Mouse (Mus musculus) urinary bladder, postnatal 36 days (tissue): ENCODE measurements at regions not wholly inside any gene's neighbourhood (a gene's known extent, or its start where the extent isn't known, plus 50 kb on each side); places are given as distances from the start of the nearest gene placed in this dataset.

ENCODE experiments used
- DNase-seq, 2 experiments: peaks; one replicate each; pipeline ENCODE4 v3.0.0; 2022; ENCODE audit warnings: low spot score in 2 of 2, mixed read lengths in 1 of 2

DNA sequence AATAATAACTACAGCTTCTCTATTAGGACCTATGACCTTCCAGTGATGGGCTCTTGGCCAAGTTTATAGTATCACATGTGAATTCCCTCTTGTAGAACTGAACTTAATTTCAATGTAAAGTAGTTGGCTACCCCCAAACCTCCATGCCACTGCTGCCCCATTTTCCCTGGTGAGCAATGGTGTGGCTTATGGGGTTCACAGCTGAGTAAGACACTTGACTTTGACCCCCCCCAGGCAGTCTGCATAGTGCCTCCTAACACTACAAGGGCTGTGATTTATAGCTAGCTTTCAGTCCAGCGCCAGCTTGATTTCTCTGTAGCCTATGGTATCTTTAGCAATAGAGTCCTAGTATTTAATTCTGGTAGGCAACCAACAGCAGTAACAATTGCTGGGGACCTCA, 113.1 kb downstream of the Mis18a start:
- DNase-seq, result no peak

DNA sequence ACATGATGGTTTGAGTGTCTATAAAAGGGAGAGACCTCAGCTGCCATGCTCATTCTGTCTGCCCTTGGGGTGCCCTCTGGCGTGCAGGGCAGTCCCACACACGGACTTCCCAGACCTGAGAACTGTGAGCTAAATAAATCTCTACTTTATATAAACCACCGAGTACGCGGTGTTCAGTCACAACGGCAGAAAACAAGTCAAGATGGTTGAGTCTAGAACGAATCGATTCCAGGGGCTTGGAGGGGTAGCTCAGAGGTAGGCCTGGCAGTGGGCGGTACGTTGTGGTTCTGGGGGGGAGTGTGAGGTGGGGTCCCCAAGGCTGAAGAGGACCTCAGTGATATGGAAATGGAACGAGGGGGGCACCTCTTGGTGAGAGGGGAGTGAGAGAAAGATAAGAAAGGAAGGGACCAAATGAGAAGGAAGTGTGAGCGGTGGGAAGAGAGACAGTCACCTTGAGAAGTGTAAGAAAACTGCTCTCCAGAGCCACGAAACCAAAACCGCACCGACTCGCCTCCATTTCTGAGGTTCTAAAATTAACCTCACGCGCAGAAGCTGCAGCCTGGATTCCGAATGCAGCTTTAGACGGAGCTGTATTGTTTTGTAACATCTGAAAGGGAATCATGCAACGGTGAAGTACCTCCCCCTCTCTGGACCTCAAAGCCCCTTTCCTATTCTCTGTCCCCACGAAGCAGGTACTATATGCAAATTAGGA, 117.0 kb downstream of the Mis18a start:
- DNase-seq, result no peak

DNA sequence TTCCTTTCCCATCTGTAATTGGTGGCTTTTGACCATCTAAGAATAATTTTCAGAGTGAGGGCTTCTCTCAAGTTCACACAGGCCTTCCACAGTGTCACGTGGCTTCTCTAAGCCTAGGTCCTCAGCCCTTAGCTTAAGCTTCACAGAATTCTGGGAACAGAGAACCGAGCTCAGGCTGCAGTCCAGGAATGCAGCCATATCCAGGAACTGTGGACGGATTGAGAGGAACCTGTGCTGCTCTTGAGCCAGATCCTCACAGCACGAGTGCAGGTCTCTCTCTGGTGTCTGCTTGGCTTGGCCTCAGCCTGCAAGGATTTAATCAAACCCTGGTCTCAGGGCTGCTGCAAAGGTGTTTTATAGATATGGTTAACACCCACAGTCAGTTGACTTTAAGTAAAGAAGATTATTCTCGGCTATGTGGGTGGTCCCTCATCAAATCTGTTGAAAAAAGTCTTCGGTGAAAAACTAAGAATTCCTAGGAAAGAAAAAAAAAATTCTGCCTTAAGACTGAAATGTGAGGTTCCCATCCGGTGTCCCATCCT, 127.8 kb downstream of the Mis18a start:
- DNase-seq, result no peak

DNA sequence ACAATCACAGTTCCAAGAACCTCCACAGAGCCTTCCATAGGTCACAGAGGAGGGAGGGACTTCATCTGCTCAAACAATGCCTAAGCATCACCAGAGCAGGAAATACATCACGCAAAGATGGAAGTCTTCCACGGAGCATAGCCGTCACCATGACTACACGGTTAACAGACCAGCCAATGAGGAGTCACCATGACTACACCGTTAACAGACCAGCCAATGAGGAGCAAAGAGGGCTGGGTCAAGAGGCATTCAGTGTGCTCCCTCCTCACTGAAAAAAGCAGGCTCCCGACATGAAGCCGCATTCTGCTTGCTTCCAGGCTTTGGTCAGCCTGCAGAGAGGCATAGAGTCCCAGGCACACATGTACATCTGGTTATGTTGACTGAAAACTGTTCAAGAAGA, 128.5 kb downstream of the Mis18a start:
- DNase-seq, result no peak

DNA sequence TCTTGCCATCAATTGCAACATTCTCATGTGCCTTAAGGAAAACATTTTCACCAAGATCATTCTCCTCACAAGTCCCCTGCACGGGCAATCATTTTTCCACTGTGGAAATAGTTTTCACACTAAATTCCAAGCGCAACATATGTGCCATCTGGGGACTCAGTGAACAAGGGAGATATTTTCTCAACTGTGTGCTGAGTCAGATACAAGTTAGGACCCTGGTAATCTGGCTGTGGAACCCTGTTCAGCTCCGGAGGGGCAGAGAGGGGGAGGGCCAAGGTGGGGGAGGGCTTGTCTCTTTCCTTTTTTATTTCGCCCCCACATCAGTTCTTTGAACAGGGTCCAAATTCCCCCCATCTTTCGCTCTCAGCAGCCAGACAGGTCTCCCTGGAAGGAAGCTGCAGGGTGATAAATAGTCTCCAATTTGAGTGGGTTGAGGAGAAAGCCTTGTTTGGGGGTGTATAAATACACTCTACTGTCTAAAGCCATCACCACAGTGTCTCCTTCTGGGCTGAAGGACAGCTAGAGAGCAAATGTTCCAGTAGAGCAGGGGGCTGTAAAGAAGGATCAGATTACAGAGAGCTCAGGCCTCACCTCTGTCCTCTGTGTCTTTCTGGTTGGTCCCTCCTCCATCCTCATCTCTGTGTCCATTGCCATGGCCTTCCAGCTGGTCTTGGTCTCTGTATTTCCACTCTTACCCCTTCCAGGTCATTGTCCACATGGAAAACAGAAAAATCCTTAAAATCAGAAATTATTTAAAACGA, 134.3 kb downstream of the Mis18a start:
- no peak for DNase-seq

DNA sequence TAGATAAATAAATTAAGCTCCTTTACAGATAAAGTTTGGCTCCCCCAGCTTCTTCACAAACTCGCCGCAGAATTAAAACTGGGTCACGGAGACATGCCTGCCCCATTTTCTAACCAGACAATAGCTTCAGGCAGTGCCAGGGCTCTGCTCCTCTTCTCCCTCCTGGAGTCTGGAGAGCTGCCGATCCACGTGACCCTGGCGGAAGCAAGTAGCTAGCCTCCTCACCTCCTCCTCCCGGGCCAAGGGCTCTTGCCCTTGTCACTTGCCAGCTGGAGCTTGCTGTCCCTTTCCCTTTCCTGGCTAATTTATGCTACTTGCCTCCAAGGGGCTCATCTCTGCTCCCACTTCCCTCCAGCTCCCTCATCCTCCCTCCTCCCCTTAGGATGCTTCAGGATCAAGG, 142.0 kb downstream of the Mis18a start:
- DNase-seq, result no peak

DNA sequence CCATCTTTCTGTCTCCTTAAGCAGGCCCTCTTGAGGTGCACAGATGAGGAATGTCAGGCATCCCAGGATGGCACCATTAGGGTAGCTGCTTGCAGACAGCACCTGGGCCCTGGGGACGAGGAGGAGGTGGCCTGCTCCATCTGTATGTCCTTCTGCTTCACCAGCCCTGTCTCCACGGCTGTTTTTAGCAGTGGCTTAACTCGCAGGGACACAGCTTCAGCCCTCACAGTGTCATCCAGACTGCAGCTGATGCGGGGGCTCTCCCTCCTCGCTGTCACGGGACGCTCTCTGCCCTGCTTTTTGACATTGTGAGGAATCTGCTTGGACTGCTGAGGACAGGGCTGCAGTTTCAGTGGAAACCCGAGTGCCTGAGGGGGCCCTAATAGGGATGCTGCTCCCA, 146.8 kb downstream of the Mis18a start:
- DNase-seq, result no peak

DNA sequence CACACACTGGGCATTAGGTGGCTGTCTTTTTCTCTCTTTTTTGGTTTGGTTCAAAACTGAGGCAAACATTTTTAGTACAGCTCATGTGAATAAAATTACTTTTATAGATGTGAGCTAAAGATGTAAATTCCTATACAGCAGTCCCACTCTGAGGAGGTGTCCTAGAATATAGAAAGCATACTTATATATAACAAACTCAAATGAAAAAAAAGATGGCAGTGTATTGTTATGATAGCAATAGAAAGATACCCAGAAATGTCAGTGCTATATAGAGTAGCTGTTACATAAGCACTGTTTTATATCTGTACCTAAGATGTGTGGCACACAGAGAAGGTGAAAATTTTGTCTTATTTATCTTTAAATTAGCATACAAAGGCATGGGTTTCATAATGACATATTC, 156.1 kb downstream of the Mis18a start:
- DNase-seq, result no peak

DNA sequence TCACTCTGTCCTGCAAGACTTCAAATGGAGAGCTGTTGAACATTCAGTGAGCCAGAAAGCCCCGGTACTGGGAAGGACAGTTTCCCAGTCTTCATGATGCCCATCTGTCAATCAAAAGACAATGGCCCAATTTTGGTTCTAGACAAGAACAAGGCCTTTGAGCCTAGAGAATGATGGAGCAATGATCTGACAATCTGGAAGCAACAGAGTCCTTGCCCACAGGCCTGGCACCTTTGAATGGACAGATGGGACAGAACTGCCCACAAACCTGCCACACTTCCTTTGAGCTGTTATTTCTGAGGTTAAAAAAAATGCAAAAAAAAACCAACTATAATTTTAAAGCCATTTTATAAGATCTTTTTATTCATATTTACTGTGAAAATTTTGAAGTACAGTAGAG, 157.4 kb downstream of the Mis18a start:
- no peak for DNase-seq

DNA sequence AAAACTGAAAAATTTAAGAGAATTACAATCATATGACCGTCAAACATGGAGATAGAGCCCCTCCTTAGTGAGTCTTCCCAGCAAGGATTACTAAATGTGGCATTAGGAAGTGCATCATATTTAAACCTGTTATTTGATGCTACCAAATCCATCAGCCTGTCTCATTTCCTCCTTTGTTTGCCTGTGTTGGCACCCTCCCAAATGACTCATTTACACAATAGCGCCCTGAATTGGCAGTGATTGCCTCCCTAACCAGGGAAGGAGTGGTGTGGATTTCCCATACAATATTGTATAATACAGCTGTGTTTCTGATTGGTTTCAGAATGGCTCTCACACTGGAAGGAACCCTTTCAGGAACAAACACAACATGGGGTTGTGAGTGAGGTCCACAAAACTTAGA, 162.0 kb downstream of the Mis18a start:
- peak in 1 of 2 experiments; percentile 7 for DNase-seq

DNA sequence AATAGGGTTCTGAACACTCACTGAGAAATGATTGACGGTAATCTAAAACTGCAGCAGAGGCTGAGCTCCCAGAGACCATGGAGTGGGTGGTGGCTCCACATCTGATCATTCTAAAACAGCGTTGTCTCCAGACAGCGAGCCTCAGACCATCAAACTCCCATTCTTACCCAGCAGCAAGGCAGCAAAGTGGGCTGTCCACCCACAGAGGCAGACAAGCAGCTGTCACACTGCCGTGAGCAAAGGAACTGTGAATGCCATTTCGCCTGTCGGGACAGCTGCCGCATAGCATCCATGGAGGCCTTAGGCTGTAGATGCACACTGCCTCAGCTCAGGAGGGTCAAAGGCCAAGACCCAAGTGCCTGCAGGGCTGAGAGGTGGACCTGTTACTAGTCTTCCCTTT, 167.3 kb downstream of the Hunk start:
- no peak for DNase-seq

DNA sequence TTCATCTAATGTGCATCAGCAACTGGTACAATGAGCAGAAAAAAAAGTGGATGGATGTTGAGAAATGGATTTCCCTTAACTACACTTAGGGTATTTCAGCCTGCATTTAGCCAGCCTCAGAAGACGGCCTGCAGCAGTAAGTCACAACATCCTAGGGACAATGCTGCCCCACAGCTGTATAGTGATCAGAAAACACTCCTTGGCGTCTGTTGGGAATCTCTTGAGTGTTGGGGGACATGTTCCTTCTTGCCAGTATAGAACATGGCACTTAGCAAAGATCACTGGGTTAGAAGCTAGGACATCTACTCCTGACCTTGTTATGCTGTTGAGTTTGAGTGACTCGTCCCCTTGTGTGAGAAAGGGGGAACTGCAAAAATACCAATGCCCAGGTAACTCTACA, 165.2 kb downstream of the Hunk start:
- DNase-seq, result no peak

DNA sequence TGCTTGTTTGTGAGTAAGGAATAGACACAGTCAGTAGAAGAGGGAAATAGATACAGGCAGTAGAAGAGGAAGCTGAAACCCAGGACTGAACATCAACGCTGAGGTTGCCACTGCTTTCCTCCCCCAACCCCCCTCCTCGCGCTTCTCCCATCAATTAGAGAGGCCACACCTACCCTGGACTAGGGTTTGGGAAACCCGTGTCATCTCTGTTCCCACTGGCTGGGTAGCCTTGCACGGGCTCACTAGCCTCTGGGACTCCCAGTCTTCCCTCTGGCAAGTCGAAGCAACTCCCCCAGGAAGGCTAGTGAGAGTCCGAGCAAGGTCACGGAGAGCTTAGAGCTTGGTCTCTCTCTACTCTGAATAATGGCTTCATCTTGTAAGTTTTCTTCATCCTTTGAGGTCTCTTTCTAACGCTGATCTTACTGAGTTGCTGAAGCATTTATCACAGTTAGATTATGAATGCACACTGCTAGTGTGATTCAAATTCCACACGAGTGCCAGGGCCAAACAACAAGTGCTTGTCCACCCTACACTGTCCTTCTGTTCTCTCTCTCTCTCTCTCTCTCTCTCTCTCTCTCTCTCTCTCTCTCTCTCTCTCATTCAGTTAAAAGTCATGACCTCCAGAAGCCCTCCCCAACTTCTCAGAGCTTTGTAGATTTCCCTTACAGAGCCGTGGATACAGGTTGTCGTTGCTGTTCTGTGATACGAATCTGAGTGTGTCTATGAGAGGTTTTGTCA, 164.4 kb downstream of the Hunk start:
- no peak for DNase-seq
